Mouse (Mus musculus): ENCODE results near the gene Carns1.

- TF ChIP-seq NRF1 (IDR thresholded peaks at IDR 0.05; ENCODE audit: low read depth, low read length) (no peak), CTCF (conservative IDR thresholded peaks at IDR 0.05 in 1 of 2, IDR thresholded peaks at IDR 0.05 in 1 of 2; ENCODE audit: low read depth in 2 of 2, low read length in 2 of 2) (peak; percentile 6 to 73; a peak in 3 of 4 replicates), RCOR1 (conservative IDR thresholded peaks at IDR 0.05; ENCODE audit: low read depth, low read length) (no peak), RAD21 (IDR thresholded peaks at IDR 0.05; ENCODE audit: low read depth, low read length) (peak; percentile 23), USF1 (IDR thresholded peaks at IDR 0.05; ENCODE audit: low read depth, low read length) (no peak), USF2 (conservative IDR thresholded peaks at IDR 0.05; ENCODE audit: low read depth, low read length) (no peak), POLR2A (IDR thresholded peaks at IDR 0.05; ENCODE audit: low read depth, low read length) (no peak; the same call in 1 of the 2 replicates), KAT2A (IDR thresholded peaks at IDR 0.05; ENCODE audit: insufficient replicate concordance, low read length) (no peak), POLR2AphosphoS2 (IDR thresholded peaks at IDR 0.05; ENCODE audit: low read depth, low read length) (no peak), MAX (IDR thresholded peaks at IDR 0.05; ENCODE audit: low read length) (no peak), EP300 (IDR thresholded peaks at IDR 0.05; ENCODE audit: low read length) (no peak), IRF4 (IDR thresholded peaks at IDR 0.05; ENCODE audit: low read depth, low read length) (no peak)
Observed at GRCm38 (mm10) chr19:4136463-4136862, 38.8 kb downstream of the Carns1 start.
